Mouse (Mus musculus) heart, postnatal 0 days (tissue): ENCODE results near the gene Glis3.

Source experiments
- CTCF ChIP-seq: IDR thresholded peaks from 2 replicates; pipeline ENCODE4 v1.5.1; 2016; ENCODE audit warnings: antibody characterized with exemption, control low read depth, low read depth
- EP300 ChIP-seq: IDR thresholded peaks from 2 replicates; pipeline ENCODE4 v1.6.1; 2016; ENCODE audit warnings: antibody characterized with exemption, low read depth

- TF ChIP-seq EP300 (no peak), CTCF (no peak)
These were observed 296.5 kb downstream of the Glis3 start for GRCm38 (mm10) chr19:28383425-28383824.
